Mouse (Mus musculus): ENCODE results near the gene Thbd. TPM values are rescaled to one million over a fixed set of nuclear protein-coding genes. Genes with fewer than 3 reads are reported as not detected.

Gene Thbd
- 10 to 100 TPM in 1 of 2 experiments, under 1 TPM in 1; 0.56 to 25.5 TPM for polyA plus RNA-seq (2012; fragmentation: generic; extraction: Trizol)

DNA sequence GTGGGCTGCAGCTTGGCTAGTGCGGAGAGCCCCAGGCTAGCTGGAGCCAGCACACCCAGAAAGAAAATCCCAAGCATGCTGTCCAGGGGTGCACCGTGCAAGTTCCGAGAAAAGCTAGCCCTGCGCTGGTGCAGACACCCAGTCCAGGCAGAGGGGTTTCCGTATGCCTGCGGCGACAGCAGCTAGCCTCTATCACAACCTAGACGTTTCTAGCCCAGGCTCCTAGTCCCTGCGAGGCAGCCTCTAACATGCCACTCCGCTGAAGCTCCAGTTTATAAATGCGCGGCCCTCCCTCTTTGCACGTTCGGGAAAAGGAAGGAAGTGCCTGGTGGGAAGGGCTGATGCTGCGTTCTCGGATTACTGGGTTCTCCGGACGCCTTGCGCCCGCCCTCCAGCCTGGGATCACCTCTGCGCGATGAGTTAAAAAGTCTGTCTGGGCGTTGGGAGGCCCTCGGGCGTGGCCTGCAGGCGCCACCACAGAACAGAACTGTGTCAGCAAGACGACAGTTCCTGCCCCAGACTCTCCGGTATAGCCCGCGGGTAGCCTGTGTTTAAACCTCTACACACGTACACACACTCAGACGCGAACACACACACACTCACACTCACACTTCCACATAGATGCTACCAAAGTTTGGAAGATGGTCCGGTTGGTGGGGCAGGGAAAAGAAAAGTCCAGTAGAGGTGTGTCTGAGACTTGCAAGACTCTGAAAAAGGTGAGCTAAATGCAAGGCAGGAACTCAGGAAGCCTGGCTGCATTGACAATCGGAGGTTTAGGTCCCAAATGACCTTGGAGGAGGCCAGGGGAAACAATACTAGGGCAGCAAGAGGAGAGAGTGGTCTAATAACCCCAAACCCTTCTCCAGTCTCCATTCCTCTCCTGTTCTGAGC lies at the start of gene Thbd:
Thbd (minus strand) TSS at position 319 of the 891 bp plus-strand sequence.

DNA sequence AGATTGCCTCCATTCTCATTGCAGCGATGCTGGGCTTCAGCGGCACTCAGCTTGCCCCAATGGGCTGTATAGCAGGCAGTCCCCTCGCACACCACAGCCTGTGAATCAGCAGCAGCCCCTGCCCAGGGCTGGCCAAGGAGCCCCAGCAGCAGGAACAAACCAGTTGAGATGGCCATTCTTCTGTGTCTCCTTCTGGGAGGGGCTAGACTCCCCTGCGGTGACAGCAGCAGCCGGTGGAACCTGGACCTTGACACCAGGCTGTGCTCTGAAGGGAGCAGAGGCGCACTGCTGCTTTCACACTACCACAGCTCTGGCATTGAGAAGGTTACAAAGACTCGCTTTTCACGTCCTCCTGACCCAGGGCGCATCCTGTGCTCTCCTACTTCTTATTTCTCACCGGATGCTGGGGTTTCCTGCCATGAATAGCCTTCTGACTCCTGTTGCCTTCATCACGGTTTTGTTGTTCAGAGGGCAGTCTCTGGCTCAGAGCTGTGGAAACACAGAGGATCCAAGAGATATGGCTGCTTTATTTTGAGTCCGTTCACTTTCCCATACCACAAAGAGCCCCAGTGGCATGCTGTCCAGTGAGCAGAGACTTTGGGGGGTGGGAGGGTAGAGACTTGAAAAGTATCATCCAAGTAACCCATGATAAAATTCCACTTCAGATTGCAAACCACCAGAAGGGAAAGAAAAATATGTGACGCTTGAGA lies 35.4 kb upstream of the Thbd start, which contains the start of gene Cd93:
Cd93 (minus strand) TSS at position 315 of the 710 bp plus-strand sequence.

GRCm38 (mm10) chr2:148395131-148396051 lies 12.6 kb downstream of the Thbd start, which contains the start of gene Sstr4:
Gene Sstr4 (plus strand): TSS chr2:148395344.

Other genes with a start within 250 kb of the Thbd start
- under 1 TPM in 1 of 2 experiments, not detected in 1; 0.07 TPM for gene Sstr4, start 12.8 kb downstream of the Thbd start, polyA plus RNA-seq (2012; fragmentation: generic; extraction: Trizol)
- under 1 TPM; under 0.01 to 0.06 TPM for gene Cd93, start 35.4 kb upstream of the Thbd start, polyA plus RNA-seq (2012; fragmentation: generic; extraction: Trizol)